Mouse (Mus musculus): ENCODE results near the gene Gaa. TPM values are rescaled to one million over a fixed set of nuclear protein-coding genes. Genes with fewer than 3 reads are reported as not detected.
"Not testable (repeated sequence)": the region's sequence is repeated elsewhere in the genome, so short reads cannot be mapped to it uniquely, and the experiment has no call there.

The Gaa gene
- polyA plus RNA-seq, 1 experiment from 2014 or later: 66.0 TPM

DNA sequence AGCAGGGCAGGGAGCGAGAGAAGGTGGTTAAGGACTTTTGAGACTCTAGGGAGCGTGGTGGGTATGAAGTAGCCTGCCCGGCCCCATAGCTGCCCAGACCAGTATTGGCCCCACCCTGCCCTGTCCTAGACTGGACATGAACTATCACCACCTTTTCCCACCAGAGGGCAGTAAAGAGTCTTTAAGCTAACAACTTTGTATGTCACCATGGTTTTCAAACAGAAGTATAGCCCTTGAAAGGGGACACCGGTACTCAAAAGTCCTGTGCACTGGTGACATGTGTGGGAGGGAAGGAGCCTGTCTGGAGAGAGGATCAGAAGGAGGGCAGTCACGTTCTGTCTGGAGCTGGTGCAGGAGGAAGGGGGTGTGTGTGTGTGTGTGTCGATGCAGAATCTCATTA lies 18.7 kb upstream of the Gaa start:
- no peaks in the 10 kb centered on the region for H3K9me3 ChIP-seq (ENCODE audit: control insufficient read depth, low read length)
- no peaks in the 10 kb centered on the region for H3K36me3 ChIP-seq (ENCODE audit: control insufficient read depth, insufficient read depth, low read length)
- no peak for ATAC-seq (ENCODE audit: low read depth)
- no peaks in the 10 kb centered on the region for H3K27me3 ChIP-seq (ENCODE audit: control insufficient read depth, insufficient read depth, low read length)
- no peak overlapping the region for H3K4me2 ChIP-seq (ENCODE audit: low read depth, low read length)
- H3K4me3 ChIP-seq (ENCODE audit: low read depth, low read length): no peak overlapping the region
- H3K9ac ChIP-seq (replicated peaks; ENCODE audit: low read depth, low read length): no peak overlapping the region
- 37% methylated on average over 6 of the region's 6 CpGs for WGBS
- H3K27ac ChIP-seq (ENCODE audit: low read depth, low read length): no peak overlapping the region
- peaks cover 4% of the 10 kb centered on the region; the same call in 1 of the 2 replicates for H3K4me1 ChIP-seq (ENCODE audit: control insufficient read depth, insufficient read depth, low read length)

GRCm38 (mm10) chr11:119250998-119251397 lies 16.7 kb upstream of the Gaa start:
- H3K36me3 ChIP-seq (ENCODE audit: control insufficient read depth, insufficient read depth, low read length): no peaks in the 10 kb centered on the region
- H3K4me3 ChIP-seq (ENCODE audit: low read depth, low read length): no peak overlapping the region
- H3K27ac ChIP-seq (ENCODE audit: low read depth, low read length): no peak overlapping the region
- peaks cover 4% of the 10 kb centered on the region; the same call in 1 of the 2 replicates for H3K4me1 ChIP-seq (ENCODE audit: control insufficient read depth, insufficient read depth, low read length)
- no peaks in the 10 kb centered on the region for H3K27me3 ChIP-seq (ENCODE audit: control insufficient read depth, insufficient read depth, low read length)
- H3K4me2 ChIP-seq (ENCODE audit: low read depth, low read length): no peak overlapping the region
- 46% methylated on average over 17 of the region's 17 CpGs for WGBS
- H3K9ac ChIP-seq (replicated peaks; ENCODE audit: low read depth, low read length): no peak overlapping the region
- no peak for ATAC-seq (ENCODE audit: low read depth)
- no peaks in the 10 kb centered on the region for H3K9me3 ChIP-seq (ENCODE audit: control insufficient read depth, low read length)

GRCm38 (mm10) chr11:119252854-119253541 lies 14.7 kb upstream of the Gaa start:
- Histone ChIP-seq H3K9me3 (ENCODE audit: control insufficient read depth, low read length) (no peaks in the 10 kb centered on the region), H3K4me2 (ENCODE audit: low read depth, low read length) (peak overlapping the region; percentile 40), H3K27ac (ENCODE audit: low read depth, low read length) (no peak overlapping the region), H3K4me1 (ENCODE audit: control insufficient read depth, insufficient read depth, low read length) (peaks cover 4% of the 10 kb centered on the region; the same call in 1 of the 2 replicates), H3K9ac (replicated peaks; ENCODE audit: low read depth, low read length) (no peak overlapping the region), H3K27me3 (ENCODE audit: control insufficient read depth, insufficient read depth, low read length) (no peaks in the 10 kb centered on the region), H3K4me3 (ENCODE audit: low read depth, low read length) (no peak overlapping the region), H3K36me3 (ENCODE audit: control insufficient read depth, insufficient read depth, low read length) (no peaks in the 10 kb centered on the region)
- peak; percentile 73 for ATAC-seq (ENCODE audit: low read depth)
- 7% methylated on average over 22 of the region's 22 CpGs for WGBS

DNA sequence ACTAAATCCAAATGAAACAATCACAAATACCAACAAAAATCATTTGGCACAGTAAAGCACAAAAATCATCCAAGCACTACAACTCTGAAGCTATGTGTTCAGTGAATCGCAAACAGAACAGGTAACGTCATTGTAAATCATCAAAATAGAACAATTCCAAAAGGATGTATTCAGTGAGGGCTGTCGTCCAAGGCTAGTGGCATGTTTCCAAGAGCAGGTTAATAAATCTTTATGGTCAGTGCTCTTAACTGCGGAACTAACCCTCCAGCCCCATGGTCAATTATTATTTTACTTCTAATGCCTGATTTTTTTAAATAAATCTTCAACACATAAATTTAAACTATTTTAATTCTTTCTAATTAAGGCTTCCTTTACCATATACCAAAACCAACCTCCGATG lies 11.1 kb upstream of the Gaa start:
- ATAC-seq (ENCODE audit: low read depth); H3K4me3 ChIP-seq (ENCODE audit: low read depth, low read length); H3K36me3 ChIP-seq (ENCODE audit: control insufficient read depth, insufficient read depth, low read length); H3K9ac ChIP-seq (replicated peaks; ENCODE audit: low read depth, low read length); H3K9me3 ChIP-seq (ENCODE audit: control insufficient read depth, low read length); H3K4me2 ChIP-seq (ENCODE audit: low read depth, low read length); H3K27me3 ChIP-seq (ENCODE audit: control insufficient read depth, insufficient read depth, low read length); H3K27ac ChIP-seq (ENCODE audit: low read depth, low read length); H3K4me1 ChIP-seq (ENCODE audit: control insufficient read depth, insufficient read depth, low read length): not testable (repeated sequence)
- 69% methylated on average over 5 of the region's 5 CpGs for WGBS

GRCm38 (mm10) chr11:119258216-119258571 lies 9.5 kb upstream of the Gaa start:
- no peak overlapping the region for H3K9ac ChIP-seq (replicated peaks; ENCODE audit: low read depth, low read length)
- no peaks in the 10 kb centered on the region for H3K4me1 ChIP-seq (ENCODE audit: control insufficient read depth, insufficient read depth, low read length)
- H3K4me2 ChIP-seq (ENCODE audit: low read depth, low read length): peak overlapping the region; percentile 40
- no peaks in the 10 kb centered on the region for H3K27me3 ChIP-seq (ENCODE audit: control insufficient read depth, insufficient read depth, low read length)
- ATAC-seq (ENCODE audit: low read depth): no peak
- 75% methylated on average over 9 of the region's 9 CpGs for WGBS
- peak overlapping the region; percentile 19; the same call in 1 of the 2 replicates for H3K4me3 ChIP-seq (ENCODE audit: low read depth, low read length)
- no peak overlapping the region; the same call in 1 of the 2 replicates for H3K27ac ChIP-seq (ENCODE audit: low read depth, low read length)
- H3K9me3 ChIP-seq (ENCODE audit: control insufficient read depth, low read length): no peaks in the 10 kb centered on the region
- H3K36me3 ChIP-seq (ENCODE audit: control insufficient read depth, insufficient read depth, low read length): 0 out of 2 replicates have a peak, but pooled peaks cover 4% of the 10 kb centered on the region

DNA sequence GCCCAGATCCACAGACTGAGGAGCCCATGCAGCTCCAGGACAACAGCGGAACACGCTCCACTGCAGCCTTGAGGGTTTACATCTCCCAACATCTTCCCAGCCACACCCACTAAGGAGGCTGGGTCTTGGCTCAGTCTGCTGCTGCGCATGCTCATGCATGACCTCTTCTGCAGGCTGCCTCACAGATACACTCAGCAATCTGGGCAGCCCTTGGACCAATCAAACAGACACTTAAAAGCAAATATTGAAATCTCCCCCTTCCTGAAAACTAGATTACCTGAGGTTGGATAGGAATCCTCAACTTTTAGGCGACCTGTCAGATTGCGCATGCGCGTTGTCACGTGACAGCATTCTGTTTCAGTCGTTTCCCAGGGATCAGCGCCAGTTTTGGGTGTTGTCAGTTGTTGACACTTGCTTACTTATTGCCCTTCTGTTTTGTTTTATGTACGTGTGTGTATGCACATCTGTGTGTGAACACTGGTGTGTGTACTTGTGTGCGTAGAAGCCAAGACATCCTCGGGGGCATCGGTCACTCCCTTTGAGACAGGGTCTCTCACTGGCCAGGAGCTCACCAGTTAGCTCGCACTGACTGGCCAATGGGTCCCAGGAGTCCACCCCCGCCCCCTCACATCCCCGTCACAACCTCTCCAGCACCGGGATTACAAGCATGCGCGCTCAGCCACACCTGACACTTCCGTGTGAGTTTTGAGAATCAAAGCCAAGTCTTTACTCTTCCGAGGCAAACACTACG lies 8.9 kb upstream of the Gaa start:
- peak overlapping the region; percentile 19; the same call in 1 of the 2 replicates for H3K4me3 ChIP-seq (ENCODE audit: low read depth, low read length)
- H3K9me3 ChIP-seq (ENCODE audit: control insufficient read depth, low read length): no peaks in the 10 kb centered on the region
- H3K27ac ChIP-seq (ENCODE audit: low read depth, low read length): no peak overlapping the region; the same call in 1 of the 2 replicates
- no peak overlapping the region for H3K9ac ChIP-seq (replicated peaks; ENCODE audit: low read depth, low read length)
- no peaks in the 10 kb centered on the region for H3K4me1 ChIP-seq (ENCODE audit: control insufficient read depth, insufficient read depth, low read length)
- H3K27me3 ChIP-seq (ENCODE audit: control insufficient read depth, insufficient read depth, low read length): no peaks in the 10 kb centered on the region
- peak overlapping the region; percentile 40 for H3K4me2 ChIP-seq (ENCODE audit: low read depth, low read length)
- 0 out of 2 replicates have a peak, but pooled peaks have one; percentile 38 for ATAC-seq (ENCODE audit: low read depth)
- H3K36me3 ChIP-seq (ENCODE audit: control insufficient read depth, insufficient read depth, low read length): 0 out of 2 replicates have a peak, but pooled peaks cover 4% of the 10 kb centered on the region
- WGBS: 73% methylated on average over 23 of the region's 23 CpGs

DNA sequence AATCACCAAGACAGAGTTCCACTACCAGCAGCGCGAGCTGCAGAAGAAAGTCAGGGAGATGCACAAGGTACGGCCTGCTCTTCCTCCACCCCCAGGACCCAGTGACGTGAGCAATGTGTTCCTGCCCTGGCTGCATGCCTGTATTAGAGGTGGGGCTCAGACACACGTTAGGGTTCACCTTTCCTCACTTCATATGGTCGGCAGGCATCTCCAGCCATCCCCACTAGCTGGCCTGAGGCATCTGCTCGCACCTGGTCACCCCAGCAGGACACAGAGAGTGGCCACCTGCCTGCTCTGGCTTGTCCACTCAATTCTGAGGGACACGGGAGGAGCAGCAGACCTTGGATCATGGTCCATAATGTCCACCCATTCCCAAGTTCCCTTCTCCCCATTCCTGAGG lies 7.7 kb upstream of the Gaa start:
- Histone ChIP-seq H3K4me2 (ENCODE audit: low read depth, low read length) (no peak overlapping the region), H3K9ac (replicated peaks; ENCODE audit: low read depth, low read length) (no peak overlapping the region), H3K27ac (ENCODE audit: low read depth, low read length) (no peak overlapping the region), H3K36me3 (ENCODE audit: control insufficient read depth, insufficient read depth, low read length) (0 out of 2 replicates have a peak, but pooled peaks cover 4% of the 10 kb centered on the region), H3K9me3 (ENCODE audit: control insufficient read depth, low read length) (no peaks in the 10 kb centered on the region), H3K4me3 (ENCODE audit: low read depth, low read length) (no peak overlapping the region), H3K27me3 (ENCODE audit: control insufficient read depth, insufficient read depth, low read length) (no peaks in the 10 kb centered on the region), H3K4me1 (ENCODE audit: control insufficient read depth, insufficient read depth, low read length) (no peaks in the 10 kb centered on the region)
- ATAC-seq (ENCODE audit: low read depth): no peak
- 94% methylated on average over 8 of the region's 8 CpGs for WGBS

DNA sequence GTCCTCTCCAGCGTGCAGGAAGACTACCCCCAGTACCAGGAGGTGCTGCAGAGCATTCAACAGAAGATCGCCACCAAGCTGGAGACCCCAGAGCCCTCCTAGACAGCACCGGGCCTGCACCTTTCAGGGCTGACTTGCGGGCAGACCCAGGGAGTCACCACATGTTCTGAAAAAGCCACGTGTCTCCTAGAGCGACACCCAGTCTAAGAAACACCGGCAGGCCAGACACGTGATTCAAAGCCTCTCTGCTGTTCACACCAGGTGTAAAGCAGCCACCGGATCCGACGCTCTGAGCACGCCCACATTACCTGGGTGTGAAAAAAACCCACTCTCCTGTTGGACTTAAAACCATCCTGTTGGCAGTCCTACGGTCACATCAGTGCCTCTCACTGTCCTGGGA lies 3.3 kb upstream of the Gaa start:
- Histone ChIP-seq H3K4me2 (ENCODE audit: low read depth, low read length) (no peak overlapping the region), H3K27ac (ENCODE audit: low read depth, low read length) (no peak overlapping the region), H3K4me1 (ENCODE audit: control insufficient read depth, insufficient read depth, low read length) (peaks cover 13% of the 10 kb centered on the region), H3K9ac (replicated peaks; ENCODE audit: low read depth, low read length) (no peak overlapping the region), H3K36me3 (ENCODE audit: control insufficient read depth, insufficient read depth, low read length) (0 out of 2 replicates have a peak, but pooled peaks cover 4% of the 10 kb centered on the region), H3K27me3 (ENCODE audit: control insufficient read depth, insufficient read depth, low read length) (no peaks in the 10 kb centered on the region), H3K4me3 (ENCODE audit: low read depth, low read length) (no peak overlapping the region), H3K9me3 (ENCODE audit: control insufficient read depth, low read length) (no peaks in the 10 kb centered on the region)
- ATAC-seq (ENCODE audit: low read depth): no peak
- 94% methylated on average over 13 of the region's 13 CpGs for WGBS

GRCm38 (mm10) chr11:119265811-119266210 lies 1.9 kb upstream of the Gaa start:
- no peaks in the 10 kb centered on the region for H3K27me3 ChIP-seq (ENCODE audit: control insufficient read depth, insufficient read depth, low read length)
- no peak overlapping the region for H3K4me3 ChIP-seq (ENCODE audit: low read depth, low read length)
- ATAC-seq (ENCODE audit: low read depth): no peak
- H3K36me3 ChIP-seq (ENCODE audit: control insufficient read depth, insufficient read depth, low read length): 0 out of 2 replicates have a peak, but pooled peaks cover 4% of the 10 kb centered on the region
- H3K9ac ChIP-seq (replicated peaks; ENCODE audit: low read depth, low read length): no peak overlapping the region
- no peak overlapping the region for H3K27ac ChIP-seq (ENCODE audit: low read depth, low read length)
- 80% methylated on average over 7 of the region's 7 CpGs for WGBS
- no peaks in the 10 kb centered on the region for H3K9me3 ChIP-seq (ENCODE audit: control insufficient read depth, low read length)
- no peak overlapping the region for H3K4me2 ChIP-seq (ENCODE audit: low read depth, low read length)
- peaks cover 13% of the 10 kb centered on the region for H3K4me1 ChIP-seq (ENCODE audit: control insufficient read depth, insufficient read depth, low read length)

Measured in neural tube, embryonic 14.5 days (tissue).